8 mouse cellular contexts compared by ENCODE assay signal in the genomic region with DNA sequence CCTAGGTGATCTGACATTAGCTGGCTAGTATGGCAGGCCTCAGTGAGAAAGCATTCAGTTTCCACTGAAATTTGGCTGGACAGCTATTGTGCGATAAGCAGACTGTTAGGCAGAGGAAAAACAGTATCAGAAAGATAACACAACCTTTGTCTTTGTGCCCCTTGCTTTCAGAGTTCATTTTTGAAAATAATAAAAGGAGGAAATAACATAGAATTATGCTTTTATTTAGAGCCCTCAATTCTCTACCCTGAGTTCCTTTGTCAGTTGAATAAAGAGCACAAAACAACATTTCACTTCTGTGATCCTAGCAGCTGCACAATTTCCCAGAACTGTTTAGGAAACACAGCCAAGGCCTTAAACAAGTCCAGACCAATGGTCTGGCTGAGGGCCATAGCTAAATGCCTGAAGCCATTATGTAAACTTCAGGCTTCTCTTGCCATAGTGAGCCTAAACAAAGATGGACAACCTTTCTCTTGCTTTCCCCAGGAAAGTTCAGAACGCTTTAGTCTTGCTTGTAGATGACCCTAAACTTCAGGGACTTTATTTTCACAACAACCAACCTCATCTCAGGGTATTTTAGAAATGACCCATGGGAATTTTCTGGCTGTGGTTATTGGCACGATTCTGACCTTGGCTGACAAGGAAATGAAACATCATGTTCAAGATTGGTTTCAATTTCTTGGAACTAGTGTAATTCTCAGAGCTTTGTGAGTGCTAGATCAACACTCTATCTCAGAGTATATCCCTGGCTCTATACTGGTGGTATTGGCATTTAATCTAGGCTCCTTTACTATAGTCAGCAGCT. TPM values are rescaled to one million over a fixed set of nuclear protein-coding genes. Genes with fewer than 3 reads are reported as not detected.
A peak's percentile ranks its signal among the peaks of the same experiment; 100 is the strongest.
DNase-seq lines count a peak whose midpoint lies in the region; ATAC-seq lines count a peak whose summit lies in the region.

No protein-coding gene starts in this region.

- peak; percentile 54 for DNase-seq in urinary bladder, postnatal 25 days (ENCODE audit: low spot score)
- no peak for DNase-seq in urinary bladder, adult 2 months (ENCODE audit: low spot score)
- no peak for DNase-seq in frontal cortex, postnatal 10 days (ENCODE audit: low spot score in 2 of 2)

- no peak overlapping the region for H3K4me3 ChIP-seq in forebrain, embryonic 16.5 days (replicated peaks; ENCODE audit: low read length)
- H3K4me3 ChIP-seq in intestine, embryonic 15.5 days (replicated peaks) = no peak overlapping the region
- no peak overlapping the region for H3K4me3 ChIP-seq in lung, embryonic 15.5 days

- no peak overlapping the region for H3K4me2 ChIP-seq in forebrain, embryonic 16.5 days (ENCODE audit: low read length)
- no peak overlapping the region for H3K4me2 ChIP-seq in intestine, embryonic 15.5 days (replicated peaks)
- H3K4me2 ChIP-seq in lung, embryonic 15.5 days = no peak overlapping the region

- H3K27ac ChIP-seq in forebrain, embryonic 16.5 days (ENCODE audit: low read length) = no peak overlapping the region
- H3K27ac ChIP-seq in intestine, embryonic 15.5 days = peak overlapping the region; percentile 93
- peak overlapping the region; percentile 95 for H3K27ac ChIP-seq in lung, embryonic 15.5 days

- no peaks in the 10 kb centered on the region for H3K9me3 ChIP-seq in forebrain, embryonic 16.5 days (ENCODE audit: control insufficient read depth, low read length)
- no peaks in the 10 kb centered on the region for H3K9me3 ChIP-seq in intestine, embryonic 15.5 days
- H3K9me3 ChIP-seq in lung, embryonic 15.5 days = no peaks in the 10 kb centered on the region

- no peaks in the 10 kb centered on the region for H3K36me3 ChIP-seq in forebrain, embryonic 16.5 days (ENCODE audit: control insufficient read depth, insufficient read depth)
- no peaks in the 10 kb centered on the region for H3K36me3 ChIP-seq in intestine, embryonic 15.5 days
- no peaks in the 10 kb centered on the region for H3K36me3 ChIP-seq in lung, embryonic 15.5 days

- peak; percentile 79 for ATAC-seq in forebrain, embryonic 16.5 days
- peak; percentile 85 for ATAC-seq in intestine, embryonic 15.5 days
- ATAC-seq in lung, embryonic 15.5 days (ENCODE audit: borderline replicate concordance, extremely low read depth, low FRiP score, low TSS enrichment) = peak; percentile 92
- ATAC-seq in CD4-positive, CD25-positive, alpha-beta regulatory T cell, adult 4 months = no peak
- no peak for ATAC-seq in frontal cortex, adult (ENCODE audit: low TSS enrichment)

- no peaks in the 10 kb centered on the region for H3K4me1 ChIP-seq in forebrain, embryonic 16.5 days (replicated peaks; ENCODE audit: control insufficient read depth, insufficient read depth, low read length)
- H3K4me1 ChIP-seq in intestine, embryonic 15.5 days (replicated peaks) = peaks cover 13% of the 10 kb centered on the region; the same call in 1 of the 2 replicates
- peaks cover 35% of the 10 kb centered on the region for H3K4me1 ChIP-seq in lung, embryonic 15.5 days

- no peaks in the 10 kb centered on the region for H3K27me3 ChIP-seq in forebrain, embryonic 16.5 days (replicated peaks; ENCODE audit: control insufficient read depth, insufficient read depth, low read length)
- no peaks in the 10 kb centered on the region for H3K27me3 ChIP-seq in intestine, embryonic 15.5 days (replicated peaks)
- no peaks in the 10 kb centered on the region for H3K27me3 ChIP-seq in lung, embryonic 15.5 days

- WGBS in forebrain, embryonic 16.5 days = 48% methylated on average over 3 of the region's 3 CpGs
- WGBS in intestine, embryonic 15.5 days = 41% methylated on average over 3 of the region's 3 CpGs
- WGBS in lung, embryonic 15.5 days = 26% methylated on average over 3 of the region's 3 CpGs

- no peak overlapping the region for H3K9ac ChIP-seq in forebrain, embryonic 16.5 days (replicated peaks; ENCODE audit: low read depth, low read length)
- no peak overlapping the region for H3K9ac ChIP-seq in intestine, embryonic 15.5 days
- H3K9ac ChIP-seq in lung, embryonic 15.5 days = no peak overlapping the region

RNA-seq across cellular contexts. Expression of gene Cd69, which starts 45.3 kb away (rescaled TPM):
- 0.32 and 0.49 TPM in 2 replicates for polyA plus RNA-seq in urinary bladder, adult 2 months (2012; rRNA removed)
- not detected in 2 replicates for polyA plus RNA-seq in forebrain, embryonic 16.5 days (2015; fragmentation: Nextera tagmentation; extraction: Ambion mirVana)
- polyA plus RNA-seq in intestine, embryonic 15.5 days (2015; fragmentation: Nextera tagmentation; extraction: Ambion mirVana) = 0.19 and 0.28 TPM in 2 replicates
- 0.15 and 0.39 TPM in 2 replicates for polyA plus RNA-seq in lung, embryonic 15.5 days (2015; fragmentation: Nextera tagmentation; extraction: Ambion mirVana)
- 100 to 1,000 TPM; 220 to 231 TPM for polyA plus RNA-seq in CD4-positive, CD25-positive, alpha-beta regulatory T cell, adult 4 months (2017; shearing (Covaris generic))

RNA-seq across cellular contexts. Expression of gene Clec2d, which starts 49.6 kb away (rescaled TPM):
- polyA plus RNA-seq in urinary bladder, adult 2 months (2012; rRNA removed) = 85.0 and 92.0 TPM in 2 replicates
- polyA plus RNA-seq in forebrain, embryonic 16.5 days (2015; fragmentation: Nextera tagmentation; extraction: Ambion mirVana) = 0.18 and 0.40 TPM in 2 replicates
- 0.80 and 0.90 TPM in 2 replicates for polyA plus RNA-seq in intestine, embryonic 15.5 days (2015; fragmentation: Nextera tagmentation; extraction: Ambion mirVana)
- 1.2 and 1.5 TPM in 2 replicates for polyA plus RNA-seq in lung, embryonic 15.5 days (2015; fragmentation: Nextera tagmentation; extraction: Ambion mirVana)
- 10 to 100 TPM in 1 of 2 experiments, 1 to 10 TPM in 1; 7.8 to 11.7 TPM for polyA plus RNA-seq in CD4-positive, CD25-positive, alpha-beta regulatory T cell, adult 4 months (2017; shearing (Covaris generic))

Comparison
In these comparisons a context has a peak if more than half of its experiments do, and no peak if none do; other contexts are left out.
1. ATAC-seq: peak in forebrain, embryonic 16.5 days (single experiment), intestine, embryonic 15.5 days (single experiment) and lung, embryonic 15.5 days (single experiment); none in CD4-positive, CD25-positive, alpha-beta regulatory T cell, adult 4 months (single experiment) and frontal cortex, adult (single experiment).
2. RNA of gene Cd69, which starts 45.3 kb away (polyA plus RNA-seq): 220 to 231 TPM in CD4-positive, CD25-positive, alpha-beta regulatory T cell, adult 4 months; 0.15 to 0.39 TPM in lung, embryonic 15.5 days, 0.32 to 0.49 TPM in urinary bladder, adult 2 months, 0.19 to 0.28 TPM in intestine, embryonic 15.5 days and not detected in forebrain, embryonic 16.5 days; every median in the first group is over 100 times any median in the second.